Mouse (Mus musculus): ENCODE data around the gene Igf2bp3. TPM values are rescaled to one million over a fixed set of nuclear protein-coding genes. Genes with fewer than 3 reads are reported as not detected.

Gene Igf2bp3
- polyA plus RNA-seq, 3 experiments from 2014 or later, result 4.6 to 5.2 (median 5.1) TPM

- ATAC-seq, result no peak
Observed at GRCm38 (mm10) chr6:49218275-49218802, 3.6 kb upstream of the Igf2bp3 start.

- peak; percentile 43 for ATAC-seq
Observed at GRCm38 (mm10) chr6:49217581-49218274, 3.0 kb upstream of the Igf2bp3 start.

GRCm38 (mm10) chr6:49216811-49217542, 2.2 kb upstream of the Igf2bp3 start:
- ATAC-seq, result no peak

- ATAC-seq, result no peak
Observed at GRCm38 (mm10) chr6:49215748-49216585, 1.2 kb upstream of the Igf2bp3 start.

- ATAC-seq, result no peak
Observed at GRCm38 (mm10) chr6:49214086-49214927, 450 bp downstream of the Igf2bp3 start.

GRCm38 (mm10) chr6:49213581-49214085, 1.1 kb downstream of the Igf2bp3 start:
- no peak for ATAC-seq

GRCm38 (mm10) chr6:49212931-49213580, 1.7 kb downstream of the Igf2bp3 start:
- no peak for ATAC-seq

GRCm38 (mm10) chr6:49212141-49212540, 2.6 kb downstream of the Igf2bp3 start:
- ATAC-seq, result no peak

GRCm38 (mm10) chr6:49211596-49211995, 3.2 kb downstream of the Igf2bp3 start:
- ATAC-seq, result no peak

- no peak for ATAC-seq
Observed at GRCm38 (mm10) chr6:49209881-49210854, 4.6 kb downstream of the Igf2bp3 start.

- peak; percentile 45 for ATAC-seq
Observed at GRCm38 (mm10) chr6:49208935-49209334, 5.8 kb downstream of the Igf2bp3 start.

- ATAC-seq, result peak; percentile 87
Observed at GRCm38 (mm10) chr6:49208297-49208930, 6.3 kb downstream of the Igf2bp3 start.

GRCm38 (mm10) chr6:49206416-49206815, 8.3 kb downstream of the Igf2bp3 start:
- no peak for ATAC-seq

GRCm38 (mm10) chr6:49195188-49195587, 19.6 kb downstream of the Igf2bp3 start:
- ATAC-seq, result no peak

- ATAC-seq, result no peak
Observed at GRCm38 (mm10) chr6:49194536-49194935, 20.2 kb downstream of the Igf2bp3 start.

GRCm38 (mm10) chr6:49189363-49189762, 25.4 kb downstream of the Igf2bp3 start:
- no peak for ATAC-seq

- ATAC-seq, result no peak
Observed at GRCm38 (mm10) chr6:49187299-49187698, 27.5 kb downstream of the Igf2bp3 start.

- ATAC-seq, result no peak
Observed at GRCm38 (mm10) chr6:49176018-49176417, 38.7 kb downstream of the Igf2bp3 start.

- no peak for ATAC-seq
Observed at GRCm38 (mm10) chr6:49174616-49175015, 40.1 kb downstream of the Igf2bp3 start.

Measured in inflammation-experienced regulatory T-cells, adult 6 months (primary cell).